Mouse (Mus musculus) ES-Bruce4 (cell line): ENCODE measurements around the gene Cdt1.

Source experiments
- CTCF ChIP-seq: IDR thresholded peaks from one replicate; pipeline ENCODE4 v1.8.1; 2011; ENCODE audit warnings: low read depth, low read length
- EP300 ChIP-seq: IDR thresholded peaks from 2 replicates; pipeline ENCODE4 v1.6.1; 2011; ENCODE audit warnings: low read depth, low read length; ENCODE audit not compliant: insufficient read depth
- POLR2A ChIP-seq: IDR thresholded peaks from one replicate; pipeline ENCODE4 v1.8.1; 2011; ENCODE audit warnings: low read length; ENCODE audit not compliant: insufficient read depth

DNA sequence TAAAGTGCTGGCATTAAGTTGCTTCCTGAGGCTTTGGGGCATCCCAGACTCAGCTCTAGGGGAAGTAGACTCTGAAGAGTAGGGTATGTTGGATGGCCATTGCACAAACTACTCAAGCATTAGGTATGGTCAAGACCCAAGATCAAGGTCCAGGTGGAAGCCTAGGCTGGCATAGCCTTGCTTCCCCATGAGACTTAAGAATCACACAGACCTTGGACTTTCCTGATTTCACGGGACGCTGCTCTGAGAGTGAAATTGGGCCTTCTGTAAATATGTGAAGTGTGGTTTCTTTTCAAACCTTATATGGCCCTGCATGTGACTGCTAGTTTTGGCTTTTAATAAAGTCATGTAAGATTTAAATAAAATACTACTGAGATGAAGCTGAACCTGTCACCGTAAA, 4.9 kb downstream of the Cdt1 start:
- TF ChIP-seq CTCF (no peak), EP300 (no peak), POLR2A (no peak)
